Mouse (Mus musculus): ENCODE results near the gene Tmem95.

GRCm38 (mm10) chr11:69876867-69877266, 951 bp downstream of the Tmem95 start:
- TF ChIP-seq POLR2A (IDR thresholded peaks at IDR 0.05; ENCODE audit: low read depth, low read length) = peak; percentile 36; the same call in 1 of the 2 replicates
- peak; percentile 87 for TF ChIP-seq CTCF (IDR thresholded peaks at IDR 0.05; ENCODE audit: borderline replicate concordance, insufficient read depth, low read length)

All from embryonic fibroblast, embryonic 13.5 days (primary cell).